Mouse (Mus musculus): ENCODE results near the gene Ptgr1.

DNA sequence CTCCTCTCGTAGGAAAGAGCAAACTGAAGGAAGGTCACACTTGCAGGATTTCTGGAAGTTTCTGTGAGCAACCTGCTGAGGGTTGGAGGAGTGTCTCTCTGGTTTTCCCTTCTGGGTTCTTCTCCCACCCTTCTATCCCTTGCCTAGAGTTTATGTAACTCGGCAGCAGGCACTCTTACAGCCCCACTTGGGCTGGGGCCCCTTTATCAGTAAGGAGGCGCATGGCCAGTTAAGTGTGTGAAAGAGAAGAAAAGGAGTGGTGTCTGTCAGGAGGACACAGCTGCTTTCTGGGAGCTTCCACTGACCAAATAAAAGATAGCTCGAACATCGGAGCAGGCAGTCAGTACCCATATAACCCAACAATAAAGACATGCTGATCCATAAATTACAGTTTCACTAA, 5.3 kb upstream of the Ptgr1 start:
- TF ChIP-seq POLR2A (IDR thresholded peaks at IDR 0.05; ENCODE audit: borderline replicate concordance, control insufficient read depth, low read depth, low read length), result no peak
- no peak for TF ChIP-seq CTCF (IDR thresholded peaks at IDR 0.05; ENCODE audit: control insufficient read depth, insufficient read depth, low read length)
